Mouse (Mus musculus): ENCODE data around the gene Metap1. TPM values are rescaled to one million over a fixed set of nuclear protein-coding genes. Genes with fewer than 3 reads are reported as not detected.

Gene Metap1
- polyA plus RNA-seq, 1 experiment from 2014 or later, result 49.7 TPM

GRCm38 (mm10) chr3:138424247-138424646, 65.1 kb downstream of the Metap1 start:
- 75% methylated on average over 4 of the region's 4 CpGs for WGBS
- Histone ChIP-seq H3K27ac (no peak overlapping the region), H3K4me1 (no peaks in the 10 kb centered on the region), H3K4me3 (no peak overlapping the region), H3K27me3 (ENCODE audit: low read depth, poor library complexity, severe bottlenecking) (no peaks in the 10 kb centered on the region), H3K9me3 (replicated peaks) (no peaks in the 10 kb centered on the region), H3K36me3 (no peaks in the 10 kb centered on the region)
- no peak for DNase-seq (ENCODE audit: low spot score)

- WGBS, result 73% methylated on average over 2 of the region's 2 CpGs
Observed at GRCm38 (mm10) chr3:138423664-138424063, 65.7 kb downstream of the Metap1 start.

GRCm38 (mm10) chr3:138420385-138420784, 68.9 kb downstream of the Metap1 start:
- Histone ChIP-seq H3K4me3 (no peak overlapping the region), H3K27ac (no peak overlapping the region), H3K9me3 (replicated peaks) (no peaks in the 10 kb centered on the region), H3K4me1 (no peaks in the 10 kb centered on the region), H3K36me3 (no peaks in the 10 kb centered on the region), H3K27me3 (ENCODE audit: low read depth, poor library complexity, severe bottlenecking) (no peaks in the 10 kb centered on the region)
- 94% methylated on average over 3 of the region's 3 CpGs for WGBS
- no peak for DNase-seq (ENCODE audit: low spot score)

More at GRCm38 (mm10) chr3:138423664-138424063, 65.7 kb downstream of the Metap1 start:
- Histone ChIP-seq H3K9me3 (replicated peaks) (no peaks in the 10 kb centered on the region), H3K27me3 (ENCODE audit: low read depth, poor library complexity, severe bottlenecking) (no peaks in the 10 kb centered on the region), H3K36me3 (no peaks in the 10 kb centered on the region), H3K4me1 (no peaks in the 10 kb centered on the region), H3K27ac (no peak overlapping the region), H3K4me3 (no peak overlapping the region)
- DNase-seq (ENCODE audit: low spot score), result no peak

- no peak overlapping the region for H3K27ac ChIP-seq
- 87% methylated on average over 6 of the region's 6 CpGs for WGBS
- no peaks in the 10 kb centered on the region for H3K27me3 ChIP-seq (ENCODE audit: low read depth, poor library complexity, severe bottlenecking)
- H3K9me3 ChIP-seq (replicated peaks), result no peaks in the 10 kb centered on the region
- DNase-seq (ENCODE audit: low spot score), result no peak
- no peaks in the 10 kb centered on the region for H3K4me1 ChIP-seq
- H3K36me3 ChIP-seq, result no peaks in the 10 kb centered on the region
- no peak overlapping the region for H3K4me3 ChIP-seq
Observed at GRCm38 (mm10) chr3:138419369-138419768, 69.9 kb downstream of the Metap1 start.

GRCm38 (mm10) chr3:138415121-138415690, 74.1 kb downstream of the Metap1 start, which contains the start of gene Adh4:
Gene Adh4, plus strand, starts transcription at chr3:138415466.
- H3K27me3 ChIP-seq (ENCODE audit: low read depth, poor library complexity, severe bottlenecking), result no peaks in the 10 kb centered on the region
- H3K36me3 ChIP-seq, result no peaks in the 10 kb centered on the region
- no peak within 1 kb of the TSS for H3K27ac ChIP-seq
- H3K4me3 ChIP-seq, result no peak within 1 kb of the TSS
- H3K9me3 ChIP-seq (replicated peaks), result no peaks in the 10 kb centered on the region
- no peak for DNase-seq (ENCODE audit: low spot score)
- WGBS, result 84% methylated on average over 6 of the region's 6 CpGs
- no peaks in the 10 kb centered on the region for H3K4me1 ChIP-seq

- H3K27ac ChIP-seq, result no peak overlapping the region
- H3K27me3 ChIP-seq (ENCODE audit: low read depth, poor library complexity, severe bottlenecking), result no peaks in the 10 kb centered on the region
- 85% methylated on average over 3 of the region's 3 CpGs for WGBS
Observed at GRCm38 (mm10) chr3:138410211-138410610, 79.1 kb downstream of the Metap1 start.

GRCm38 (mm10) chr3:138409585-138409984, 79.7 kb downstream of the Metap1 start:
- no peaks in the 10 kb centered on the region for H3K9me3 ChIP-seq (replicated peaks)
- H3K4me1 ChIP-seq, result no peaks in the 10 kb centered on the region
- WGBS, result 78% methylated on average over 1 of the region's 1 CpGs
- no peak overlapping the region for H3K27ac ChIP-seq
- no peak overlapping the region for H3K4me3 ChIP-seq
- no peaks in the 10 kb centered on the region for H3K27me3 ChIP-seq (ENCODE audit: low read depth, poor library complexity, severe bottlenecking)
- no peaks in the 10 kb centered on the region for H3K36me3 ChIP-seq
- no peak for DNase-seq (ENCODE audit: low spot score)

More at GRCm38 (mm10) chr3:138410211-138410610, 79.1 kb downstream of the Metap1 start:
- no peak overlapping the region for H3K4me3 ChIP-seq
- H3K4me1 ChIP-seq, result no peaks in the 10 kb centered on the region
- DNase-seq (ENCODE audit: low spot score), result no peak
- H3K36me3 ChIP-seq, result no peaks in the 10 kb centered on the region
- no peaks in the 10 kb centered on the region for H3K9me3 ChIP-seq (replicated peaks)

MicroRNAs encoded within 50 kb of the gene (microRNA counts, 519-probe panel; counts per million panel counts)
- microRNA mmu-miR-1956, result 684 counts per million, percentile 72 among the panel's probes with 10 or more counts

Small RNA genes lying within 50 kb of the gene (microRNA-seq; reads per million reads assigned to microRNA genes)
- gene Mir1956, result not detected

Other genes with a start within 250 kb of the Metap1 start
- gene Adh1, start 228.5 kb downstream of the Metap1 start, polyA plus RNA-seq (2016; fragmentation: Nextera tagmentation; extraction: Ambion mirVana), result 2.5 and 3.3 TPM in 2 replicates
- not detected in 2 replicates for gene Adh6a, start 176.2 kb downstream of the Metap1 start, polyA plus RNA-seq (2016; fragmentation: Nextera tagmentation; extraction: Ambion mirVana)
- 0.81 and 1.2 TPM in 2 replicates for gene Adh6b, start 147.7 kb downstream of the Metap1 start, polyA plus RNA-seq (2016; fragmentation: Nextera tagmentation; extraction: Ambion mirVana)
- not detected in 2 replicates for gene Adh4, start 74.0 kb downstream of the Metap1 start, polyA plus RNA-seq (2016; fragmentation: Nextera tagmentation; extraction: Ambion mirVana)
- 256 and 282 TPM in 2 replicates for gene Adh5, start 46.4 kb downstream of the Metap1 start, polyA plus RNA-seq (2016; fragmentation: Nextera tagmentation; extraction: Ambion mirVana)
- gene Eif4e, start 36.7 kb upstream of the Metap1 start, polyA plus RNA-seq (2016; fragmentation: Nextera tagmentation; extraction: Ambion mirVana), result 540 and 565 TPM in 2 replicates